Mouse (Mus musculus): Measurements from ENCODE around the gene Ulk2.
A peak's percentile ranks its signal among the peaks of the same experiment; 100 is the strongest.

The Ulk2 gene

GRCm38 (mm10) chr11:61757151-61757550, 97.7 kb downstream of the Ulk2 start:
- no peak for DNase-seq

GRCm38 (mm10) chr11:61751612-61752011, 103.3 kb downstream of the Ulk2 start:
- DNase-seq: peak; percentile 16

GRCm38 (mm10) chr11:61747161-61747560, 107.7 kb downstream of the Ulk2 start:
- DNase-seq: peak; percentile 22

- DNase-seq: peak; percentile 58
Observed at GRCm38 (mm10) chr11:61745781-61746180, 109.1 kb downstream of the Ulk2 start.

- no peak for DNase-seq
Observed at GRCm38 (mm10) chr11:61744460-61744859, 110.4 kb downstream of the Ulk2 start.

- no peak for DNase-seq
Observed at GRCm38 (mm10) chr11:61743768-61744167, 111.1 kb downstream of the Ulk2 start.

GRCm38 (mm10) chr11:61740500-61740899, 114.4 kb downstream of the Ulk2 start:
- DNase-seq: no peak

GRCm38 (mm10) chr11:61737290-61737689, 117.6 kb downstream of the Ulk2 start:
- DNase-seq: no peak

- DNase-seq: no peak
Observed at GRCm38 (mm10) chr11:61732672-61733071, 122.2 kb downstream of the Ulk2 start.

GRCm38 (mm10) chr11:61728037-61728436, 126.8 kb downstream of the Ulk2 start:
- DNase-seq: peak; percentile 82
